Mouse (Mus musculus): ENCODE results near the gene Lrrc7. TPM values are rescaled to one million over a fixed set of nuclear protein-coding genes. Genes with fewer than 3 reads are reported as not detected.
"Not testable (repeated sequence)": the region's sequence is repeated elsewhere in the genome, so short reads cannot be mapped to it uniquely, and the experiment has no call there.

The Lrrc7 gene
- polyA plus RNA-seq, 1 experiment = 1.1 TPM

DNA sequence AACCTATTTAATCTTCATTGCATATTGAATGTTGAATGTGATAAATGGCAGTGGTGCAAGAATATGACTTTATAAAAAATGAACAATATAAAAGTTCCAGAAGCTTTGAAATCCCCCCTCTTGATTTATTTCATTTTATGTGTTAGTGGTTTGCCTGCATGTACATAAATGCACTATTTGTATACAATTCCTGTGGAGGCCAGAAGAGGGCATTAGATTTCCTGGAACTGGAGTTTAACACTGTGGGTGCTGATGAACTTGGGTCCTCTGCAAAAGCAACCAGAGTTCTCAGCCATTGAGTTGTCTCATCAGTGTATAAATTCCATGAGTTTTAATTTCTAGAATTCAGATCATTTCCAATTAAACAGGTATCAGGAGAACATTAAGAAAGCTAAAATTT lies 397.0 kb downstream of the Lrrc7 start:
- no peak for DNase-seq (ENCODE audit: low spot score)

DNA sequence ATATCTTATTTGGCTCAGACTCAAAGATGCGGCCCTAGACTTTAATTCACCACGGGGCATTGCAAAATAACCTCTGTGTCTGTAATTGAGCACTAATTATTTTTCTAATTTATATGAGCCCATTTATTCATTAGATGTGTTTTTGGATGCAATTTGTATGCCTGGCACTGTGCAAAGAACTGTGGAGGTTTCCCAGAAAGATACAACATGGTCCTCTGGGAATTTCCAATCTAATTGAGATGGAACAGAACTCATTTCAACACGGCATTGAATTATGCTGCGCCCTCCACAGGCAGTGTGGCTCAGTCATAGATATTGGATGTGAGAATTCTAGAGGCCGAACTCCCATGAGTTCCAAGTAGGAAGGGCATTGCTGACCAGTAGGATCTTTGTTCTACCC lies 397.6 kb downstream of the Lrrc7 start:
- DNase-seq (ENCODE audit: low spot score) = no peak

DNA sequence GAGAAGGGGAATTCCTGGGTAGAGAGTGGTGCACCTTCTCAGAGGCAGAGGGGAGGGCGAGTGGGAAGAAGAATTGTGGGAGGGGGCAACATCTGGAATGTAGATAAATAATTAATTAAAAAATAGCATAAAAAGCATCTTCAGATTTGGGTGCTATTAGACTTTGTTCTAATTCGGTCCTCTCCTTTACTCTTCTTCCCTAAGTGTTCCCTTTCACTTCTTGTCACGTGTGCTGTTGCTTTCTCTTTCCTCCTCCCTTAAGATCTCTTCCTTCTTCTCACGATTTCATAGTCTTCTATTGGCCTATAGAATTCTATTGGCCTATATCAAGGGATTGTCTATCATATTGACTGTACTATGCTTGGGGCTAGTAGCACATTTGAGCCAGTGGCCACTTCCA lies 398.9 kb downstream of the Lrrc7 start:
- DNase-seq (ENCODE audit: low spot score) = no peak

DNA sequence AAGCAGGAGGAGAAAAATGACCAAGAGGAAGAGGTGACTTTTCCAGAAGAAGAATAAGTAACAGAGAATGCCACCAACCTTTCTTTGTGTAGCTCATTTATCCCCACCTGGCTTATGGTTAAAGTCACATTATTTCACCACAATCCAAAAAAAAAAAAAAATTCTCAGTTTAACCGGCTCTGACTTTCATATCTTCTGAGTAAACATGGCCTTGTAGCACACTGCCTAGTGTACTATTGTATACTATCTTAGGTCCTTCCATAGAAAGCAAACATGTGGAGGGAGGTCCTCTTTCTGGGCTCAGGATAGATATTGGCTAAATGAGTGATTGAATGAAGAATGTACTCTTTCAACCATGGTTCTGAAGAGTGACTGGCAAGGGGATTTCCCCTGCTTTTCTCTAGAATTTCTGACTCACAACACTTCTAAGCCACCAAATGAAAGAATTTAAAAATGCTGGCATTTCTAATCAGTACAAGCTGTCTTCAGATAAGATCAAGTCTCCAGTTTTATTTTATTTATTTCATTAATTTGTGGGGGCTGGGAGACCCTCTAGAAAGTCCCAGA lies 400.0 kb downstream of the Lrrc7 start:
- DNase-seq (ENCODE audit: low spot score) = no peak

DNA sequence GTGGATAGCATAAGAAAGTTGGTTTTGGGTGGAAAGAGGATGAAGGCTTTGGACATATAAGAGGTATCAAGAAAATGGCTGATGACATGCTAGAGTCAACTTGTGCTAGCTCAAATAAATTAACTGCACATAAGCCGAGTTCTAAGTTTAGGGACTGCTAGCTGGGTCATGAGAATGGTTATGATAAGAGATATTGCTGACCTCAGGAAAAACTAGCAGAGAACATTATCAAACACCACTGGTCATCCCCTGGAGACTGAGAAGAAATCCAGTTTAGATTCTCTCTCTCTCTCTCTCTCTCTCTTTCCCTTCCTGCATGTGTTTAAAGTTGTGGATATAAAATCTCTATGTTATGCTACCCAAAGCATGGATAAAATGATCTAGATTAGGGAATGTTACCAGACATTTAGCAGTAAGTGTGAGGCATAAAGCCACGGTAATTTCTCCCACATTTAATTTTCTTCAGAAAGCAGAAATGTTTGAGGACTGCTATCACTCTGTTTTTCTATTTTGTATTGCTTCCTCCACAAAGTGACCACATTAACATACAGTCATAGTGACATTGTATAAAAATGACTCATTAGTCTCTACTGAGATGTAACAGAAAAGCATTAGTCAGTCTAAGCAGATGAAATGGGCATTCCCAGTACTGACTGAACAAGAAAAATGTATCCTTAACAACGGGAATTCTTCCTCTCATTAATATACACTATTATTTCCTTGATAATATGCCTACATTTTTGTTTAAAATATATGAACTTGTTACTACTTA lies 406.3 kb downstream of the Lrrc7 start:
- no peak for DNase-seq (ENCODE audit: low spot score)

DNA sequence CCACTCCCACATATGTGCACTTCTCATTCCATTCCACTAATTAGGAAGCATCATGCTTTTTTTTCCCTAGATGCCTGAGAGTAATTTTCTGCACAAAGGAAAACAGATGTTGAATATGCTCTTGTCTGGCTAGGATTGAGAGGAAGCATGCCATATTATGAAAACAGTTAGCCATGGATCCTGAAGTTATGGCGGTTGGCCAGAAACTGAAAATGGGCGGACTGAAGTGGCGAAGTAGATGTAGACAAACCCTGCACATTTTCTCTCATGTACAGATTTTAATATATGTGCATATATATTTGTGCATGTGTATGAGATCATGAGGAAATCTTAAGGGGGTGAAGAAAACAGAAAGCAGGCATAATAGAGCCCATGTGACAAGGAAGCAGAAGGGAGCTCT lies 407.9 kb downstream of the Lrrc7 start:
- no peak for DNase-seq (ENCODE audit: low spot score)

DNA sequence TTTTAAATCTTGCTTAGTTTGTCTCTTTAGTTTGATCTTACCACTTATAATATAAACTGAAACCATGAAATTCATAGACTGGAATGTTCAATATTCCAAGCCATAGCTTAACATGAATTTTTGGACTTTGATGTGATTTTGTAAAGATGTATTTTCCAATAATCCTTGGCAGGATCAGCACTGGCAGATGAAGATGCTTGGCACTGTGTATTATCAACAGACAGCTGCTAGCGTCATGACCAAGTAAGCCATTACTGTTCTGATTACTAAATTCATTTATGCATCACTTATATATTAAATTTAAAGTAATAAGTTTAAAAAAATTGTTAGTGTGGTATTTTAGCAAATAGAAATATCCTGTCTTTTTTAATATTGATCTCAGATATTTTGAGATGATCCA lies 413.0 kb downstream of the Lrrc7 start:
- no peak for DNase-seq (ENCODE audit: low spot score)

DNA sequence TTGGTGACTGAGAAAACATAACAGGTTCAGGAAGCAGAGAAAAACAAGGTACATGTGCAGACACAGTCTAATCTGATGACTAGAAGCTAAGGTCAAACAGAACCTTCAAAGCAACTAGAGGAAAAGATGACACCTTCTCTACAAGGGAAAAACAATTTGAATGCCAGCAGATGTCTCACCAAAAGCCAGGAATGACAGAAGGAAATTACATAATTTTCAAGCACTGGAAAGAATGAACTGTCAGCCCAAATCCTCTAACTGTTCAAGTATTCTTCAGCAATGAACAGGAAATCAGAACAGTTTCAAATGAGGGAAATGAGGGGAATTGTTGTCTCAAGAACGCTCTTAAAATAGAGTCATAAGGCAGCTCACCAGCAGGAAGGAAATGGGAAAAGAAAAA lies 421.4 kb downstream of the Lrrc7 start:
- DNase-seq (ENCODE audit: low spot score) = no peak

DNA sequence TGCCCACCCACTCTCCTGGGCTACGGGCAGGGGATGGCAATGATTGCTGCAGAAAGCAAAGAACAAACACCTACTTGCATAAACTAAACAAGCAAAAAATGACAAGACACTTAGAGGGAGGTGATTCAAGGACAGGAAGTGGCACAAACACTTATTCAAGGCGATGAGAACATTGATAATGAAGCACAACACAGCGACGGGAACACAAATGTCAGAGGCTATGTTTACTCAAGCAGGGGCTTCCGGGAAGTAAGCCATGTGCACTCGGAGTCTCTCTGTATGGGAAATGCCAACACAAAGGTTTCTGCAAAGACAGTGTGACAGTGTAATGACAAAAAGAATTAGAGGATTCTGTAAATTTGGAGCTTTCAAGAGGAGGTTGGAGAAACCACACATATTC lies 424.2 kb downstream of the Lrrc7 start:
- DNase-seq (ENCODE audit: low spot score) = no peak

DNA sequence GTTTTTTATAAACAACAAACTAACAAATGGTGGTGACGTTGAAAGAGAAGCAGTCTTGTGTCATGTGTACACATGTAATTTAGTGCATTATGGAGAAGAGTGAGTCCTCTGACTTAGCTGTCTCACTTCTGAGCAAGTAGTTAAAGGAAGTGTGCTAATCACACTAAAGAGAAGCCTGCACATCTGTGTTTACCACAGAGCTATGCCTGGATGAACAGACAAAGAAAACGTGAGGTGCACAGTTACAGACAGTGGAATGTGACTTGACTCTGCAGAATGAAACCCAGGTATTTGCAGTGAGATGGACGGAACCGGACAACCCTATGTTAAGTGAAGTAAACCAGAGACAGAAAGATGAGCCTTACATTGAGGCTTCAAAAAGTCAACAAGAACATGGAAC lies 430.3 kb downstream of the Lrrc7 start:
- no peak for DNase-seq (ENCODE audit: low spot score)

DNA sequence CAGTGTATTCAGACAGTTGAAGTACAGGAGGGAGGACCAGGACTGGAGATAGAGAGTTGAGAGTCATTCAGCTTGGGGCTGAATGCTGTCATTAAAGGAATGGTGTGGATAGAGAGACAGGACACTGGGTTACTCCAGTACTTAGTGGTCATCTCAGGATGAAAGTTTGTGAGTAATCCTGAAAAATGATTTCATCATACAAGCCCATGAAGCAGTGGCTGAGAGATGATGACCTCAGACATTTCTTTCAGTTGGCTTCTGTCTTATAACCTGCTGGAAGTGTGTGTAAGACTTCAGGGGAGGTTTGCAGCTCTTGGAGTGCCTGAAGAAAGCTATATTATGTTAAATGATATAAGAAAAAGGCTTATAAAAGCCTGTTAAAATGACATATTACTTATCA lies 430.8 kb downstream of the Lrrc7 start:
- DNase-seq (ENCODE audit: low spot score) = no peak

DNA sequence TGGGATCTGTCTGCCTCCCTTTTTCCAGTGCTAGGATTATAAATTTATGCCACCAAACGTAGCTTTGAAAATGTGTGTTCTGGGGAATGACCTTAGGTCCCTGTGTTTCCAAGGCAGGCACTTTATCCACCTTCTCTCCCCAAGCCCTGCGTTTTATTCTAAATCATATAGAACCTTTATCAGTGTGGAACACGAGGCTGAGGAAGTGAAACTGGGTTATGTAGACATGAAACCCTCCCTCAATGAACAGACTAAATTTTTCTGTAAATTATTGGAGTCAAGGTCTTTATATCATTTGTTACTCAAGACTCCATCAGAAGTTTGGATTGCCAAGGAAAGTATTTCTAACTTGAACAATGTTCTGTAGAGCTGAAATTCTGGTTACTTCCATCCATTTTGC lies 439.1 kb downstream of the Lrrc7 start:
- DNase-seq (ENCODE audit: low spot score) = no peak

DNA sequence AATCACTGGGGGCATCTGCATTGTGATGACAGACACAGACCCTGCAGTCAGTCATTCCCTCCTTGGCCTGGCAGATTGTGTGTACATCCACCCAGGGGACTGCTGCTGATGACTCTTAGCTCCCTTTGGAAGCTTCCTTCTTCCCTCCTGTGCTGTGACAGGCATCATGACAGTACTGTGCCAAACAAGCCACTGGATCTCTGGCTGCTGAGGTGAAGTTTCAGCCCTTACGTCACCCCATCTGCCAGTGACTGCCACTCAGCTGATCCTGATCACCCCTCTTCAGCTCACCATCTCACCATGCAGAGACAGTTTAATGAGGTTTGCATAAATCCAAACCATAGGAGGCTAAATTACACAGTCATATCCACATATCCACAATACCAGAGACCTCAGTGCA lies 456.8 kb downstream of the Lrrc7 start:
- DNase-seq (ENCODE audit: low spot score) = no peak

DNA sequence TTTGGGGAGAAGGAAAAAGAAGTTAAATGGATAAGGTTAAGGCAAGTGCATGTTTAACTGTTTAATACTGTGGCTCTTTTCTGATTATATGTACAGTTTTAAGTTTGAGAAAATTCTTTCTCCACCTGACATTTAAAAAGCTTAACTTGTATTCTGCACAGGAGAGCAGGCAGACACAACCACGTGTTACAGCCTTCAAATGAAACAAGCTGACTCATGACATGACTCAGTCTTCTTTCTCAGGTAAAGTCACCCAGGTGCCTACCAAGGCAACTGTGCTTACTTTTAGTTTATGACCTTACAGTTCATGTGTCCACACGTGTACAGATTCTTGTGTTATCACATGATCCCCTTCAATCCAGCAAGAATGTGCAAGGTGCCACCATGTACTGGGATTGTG lies 458.6 kb downstream of the Lrrc7 start:
- DNase-seq (ENCODE audit: low spot score) = no peak

DNA sequence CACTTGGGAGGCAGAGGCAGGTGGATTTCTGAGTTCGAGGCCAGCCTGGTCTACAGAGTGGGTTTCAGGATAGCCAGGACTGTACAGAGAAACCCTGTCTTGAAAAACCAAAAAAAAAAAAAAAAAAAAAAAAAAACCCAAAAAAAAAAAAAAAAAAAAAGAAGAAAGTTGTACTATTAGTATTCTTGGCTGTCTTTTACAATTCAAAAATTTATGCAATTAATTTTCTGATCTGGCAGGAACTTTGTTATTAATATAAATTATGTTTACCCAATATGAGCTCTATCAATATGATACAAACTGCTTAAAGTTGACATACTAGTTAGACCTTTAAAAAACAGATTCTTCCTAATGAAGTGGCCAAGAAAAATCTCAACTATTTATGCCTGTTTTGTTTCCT lies 459.5 kb downstream of the Lrrc7 start:
- not testable (repeated sequence) for DNase-seq (ENCODE audit: low spot score)

DNA sequence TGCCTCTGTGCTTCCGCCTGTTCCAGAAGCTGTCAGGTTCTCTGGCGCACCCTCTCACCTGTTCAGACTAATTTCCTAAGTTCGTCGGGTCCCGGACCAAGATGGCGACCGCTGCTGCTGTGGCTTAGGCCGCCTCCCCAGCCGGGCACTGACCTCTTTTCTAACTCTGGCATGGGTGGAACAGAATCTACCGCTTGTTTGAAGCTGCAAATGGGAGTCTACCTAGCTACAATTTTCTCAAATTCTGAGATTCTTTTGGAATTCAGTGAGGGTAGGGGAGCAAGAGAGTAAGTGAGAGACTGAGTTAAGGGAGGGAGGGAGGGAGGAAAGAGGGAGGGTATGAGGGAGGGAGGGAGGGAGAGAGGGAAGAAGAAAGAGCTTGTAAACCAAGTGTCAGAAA lies 460.0 kb downstream of the Lrrc7 start:
- not testable (repeated sequence) for DNase-seq (ENCODE audit: low spot score)

DNA sequence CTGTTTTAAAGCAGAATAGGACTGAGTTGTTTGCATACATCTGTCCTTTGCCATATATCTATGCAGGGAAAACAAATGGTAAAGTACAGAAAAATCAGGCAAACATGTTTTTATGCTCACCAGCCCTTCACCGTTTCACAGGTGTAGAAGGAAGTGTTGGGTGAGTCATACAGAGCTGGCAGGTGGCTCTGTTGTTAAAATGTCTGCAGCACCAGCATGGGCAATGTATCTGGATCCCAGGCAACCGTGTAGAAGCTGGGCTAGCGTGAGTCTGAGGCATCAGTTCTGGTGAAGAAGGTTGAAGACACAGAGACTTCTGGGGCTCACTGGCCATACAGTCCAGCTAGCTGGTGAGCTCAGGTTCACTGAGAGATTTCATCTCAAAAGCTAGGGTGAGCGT lies 468.1 kb downstream of the Lrrc7 start:
- no peak for DNase-seq (ENCODE audit: low spot score)

DNA sequence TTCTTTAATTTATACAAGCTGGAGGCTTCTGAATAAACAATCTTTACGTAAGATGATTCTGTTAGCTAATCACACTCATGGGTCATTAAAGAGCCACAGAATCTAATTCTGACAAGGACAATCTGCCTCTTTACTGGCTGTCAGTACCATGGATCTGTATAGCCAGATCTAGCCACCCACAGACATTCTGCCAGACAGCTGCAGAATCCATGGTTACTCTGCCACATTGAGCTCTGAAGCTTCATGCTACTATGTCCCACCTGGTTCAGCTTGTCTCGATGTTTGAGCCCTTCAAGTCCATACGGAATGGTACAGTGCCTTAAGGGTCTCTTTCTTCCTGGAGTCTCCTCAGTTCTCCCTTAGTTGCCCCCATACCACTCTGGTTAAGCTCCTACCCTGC lies 470.4 kb downstream of the Lrrc7 start:
- DNase-seq (ENCODE audit: low spot score) = no peak

DNA sequence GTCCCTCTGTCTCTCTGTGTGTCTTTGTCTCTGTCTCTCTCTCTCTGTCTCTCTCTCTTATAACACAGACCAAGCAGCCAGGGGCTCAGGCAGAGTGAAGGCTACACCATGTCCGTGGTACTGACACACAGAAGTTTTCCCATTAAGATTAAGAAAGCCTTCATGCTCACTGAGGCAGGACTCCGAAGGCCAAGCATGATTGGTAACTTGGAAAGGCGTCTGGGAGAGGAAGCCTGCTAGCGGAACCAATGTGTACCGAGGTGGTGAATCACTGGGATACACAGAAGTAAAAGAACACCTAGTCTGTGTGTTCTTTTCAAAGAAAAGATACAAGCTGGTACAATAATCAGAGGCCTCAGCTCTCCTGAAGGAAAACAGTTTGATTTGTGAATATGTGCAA lies 484.2 kb downstream of the Lrrc7 start:
- DNase-seq (ENCODE audit: low spot score) = no peak

DNA sequence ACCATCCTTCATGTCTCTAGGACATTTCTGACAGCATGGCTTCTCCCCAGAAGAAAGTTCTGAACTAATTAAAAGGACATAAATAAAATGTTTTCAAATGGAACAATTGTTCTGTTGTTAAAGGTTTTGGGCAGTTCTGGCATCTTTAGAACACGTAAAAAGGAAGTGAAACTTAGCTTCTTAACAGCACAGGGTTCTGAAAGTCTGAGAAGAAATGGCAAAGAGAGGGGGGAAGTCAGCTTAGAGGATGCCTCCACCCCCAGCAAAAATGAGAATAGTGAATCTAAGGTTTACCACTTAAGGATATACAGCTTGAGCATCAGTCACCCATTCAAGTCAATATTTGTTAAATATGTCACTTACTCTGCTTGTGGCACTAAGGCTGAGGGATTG lies 484.6 kb downstream of the Lrrc7 start:
- no peak for DNase-seq (ENCODE audit: low spot score)

DNA sequence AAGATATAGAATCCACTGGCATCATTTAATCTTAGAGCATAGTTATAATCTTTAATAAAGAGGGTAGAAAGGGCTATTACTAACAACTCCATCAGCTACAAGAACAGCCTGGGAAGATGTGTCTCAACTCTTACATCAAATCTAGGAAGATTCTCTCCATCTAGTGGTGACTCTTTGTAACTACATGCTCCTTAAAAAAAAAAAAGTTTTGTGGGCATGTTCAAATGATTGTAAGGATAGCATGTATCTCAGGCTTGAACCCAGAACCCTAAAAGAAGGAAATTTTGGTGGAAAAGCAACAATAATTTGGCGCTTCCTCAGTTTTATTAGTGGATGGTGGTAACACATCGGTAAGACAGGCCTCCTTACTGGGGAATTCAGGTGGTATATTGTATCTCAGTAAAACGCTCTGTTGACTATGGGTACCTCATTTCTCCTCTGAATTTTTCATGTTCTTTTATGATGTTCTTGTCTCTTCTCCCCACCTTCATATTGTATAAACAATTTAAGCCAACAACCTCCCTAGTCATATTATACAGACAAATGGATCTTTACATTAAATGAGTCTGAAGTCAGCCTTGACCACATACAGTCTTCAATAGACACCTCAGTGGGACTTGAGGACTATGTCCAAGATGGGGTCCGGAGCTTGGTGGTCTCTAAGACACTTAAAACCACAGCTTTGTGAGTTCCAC lies 485.2 kb downstream of the Lrrc7 start:
- no peak for DNase-seq (ENCODE audit: low spot score)

DNA sequence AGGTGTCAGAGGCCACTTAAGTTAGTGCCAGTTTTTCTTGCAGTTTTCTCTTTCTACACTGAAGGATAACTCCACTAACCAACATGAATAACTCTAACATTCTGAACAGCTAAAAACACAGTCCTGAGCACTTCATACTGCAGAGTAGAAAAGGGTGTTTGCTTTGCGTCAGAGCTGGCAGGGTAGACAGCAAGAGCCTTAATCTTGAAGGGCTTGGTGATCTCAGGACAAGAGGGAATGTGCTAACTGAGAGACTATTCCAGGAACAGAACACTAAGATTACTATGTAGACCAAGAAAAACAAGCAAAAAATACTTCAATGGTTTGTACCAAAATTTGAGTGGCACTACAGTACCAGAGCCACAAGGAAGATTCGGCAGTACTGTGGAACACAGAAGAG lies 487.0 kb downstream of the Lrrc7 start:
- DNase-seq (ENCODE audit: low spot score) = no peak

DNA sequence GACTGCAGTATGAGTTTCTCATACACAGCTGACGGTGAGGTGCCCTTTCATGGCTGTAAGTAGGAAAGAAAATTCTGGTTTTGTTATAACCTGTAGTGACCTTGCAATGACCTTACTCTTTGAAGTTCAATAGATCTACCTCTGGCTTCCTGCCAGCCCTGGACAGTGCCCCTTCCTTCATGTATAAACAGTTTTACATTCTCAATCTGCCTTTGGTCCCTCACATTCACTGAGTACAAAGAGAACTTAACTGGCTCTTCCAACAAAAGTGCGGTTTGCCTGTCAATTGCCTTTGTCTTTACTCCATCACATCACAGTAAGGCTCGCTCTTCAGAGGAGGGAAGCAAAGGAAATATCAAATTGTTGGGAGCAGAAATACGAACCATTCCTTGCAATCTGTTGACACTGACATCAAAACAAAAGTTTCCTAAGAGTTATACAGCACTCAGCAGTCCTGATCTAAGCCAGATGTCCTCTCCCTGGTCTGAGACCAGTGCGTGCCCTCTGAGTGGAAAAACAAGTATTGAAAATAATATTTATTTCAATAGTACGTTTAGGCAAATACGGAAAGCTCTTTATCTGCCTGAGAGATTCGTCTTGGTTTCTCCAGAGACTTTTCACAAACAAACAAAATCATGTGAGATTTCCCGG lies 493.3 kb downstream of the Lrrc7 start:
- no peak for DNase-seq (ENCODE audit: low spot score)

Measured in urinary bladder, adult 2 months (tissue).